Mouse (Mus musculus) embryo, embryonic 10 days (tissue): Measurements from ENCODE around the gene Rbpms2.

Experiments used
- DNase-seq: peaks from one replicate; pipeline ENCODE4 v3.0.0-alpha.2; 2015; ENCODE audit warnings: low spot score

Rbpms2 gene

DNA sequence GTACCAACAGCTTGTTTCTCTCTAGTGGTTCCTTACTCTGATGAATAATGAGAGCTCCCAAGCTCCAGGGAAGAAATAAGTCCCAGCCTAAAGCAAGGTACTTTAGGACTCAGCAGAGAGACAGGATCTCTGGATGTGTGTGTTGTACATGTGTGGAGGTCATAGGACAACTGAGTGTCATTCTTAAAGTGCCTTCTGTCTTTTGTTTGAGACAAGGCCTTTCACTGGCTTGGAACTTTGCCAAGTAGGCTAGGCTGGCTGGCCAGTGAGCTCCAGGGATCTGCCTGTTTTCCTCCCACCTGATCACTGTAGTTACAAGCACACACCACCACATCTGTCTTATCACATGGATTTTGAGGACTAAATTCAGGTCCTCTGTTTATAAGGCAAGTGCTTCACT is 66.9 kb downstream of the Rbpms2 start:
- no peak for DNase-seq

- DNase-seq = no peak
Observed at GRCm38 (mm10) chr9:65697356-65697755, 67.9 kb downstream of the Rbpms2 start.

GRCm38 (mm10) chr9:65697992-65698391 is 68.5 kb downstream of the Rbpms2 start:
- no peak for DNase-seq

DNA sequence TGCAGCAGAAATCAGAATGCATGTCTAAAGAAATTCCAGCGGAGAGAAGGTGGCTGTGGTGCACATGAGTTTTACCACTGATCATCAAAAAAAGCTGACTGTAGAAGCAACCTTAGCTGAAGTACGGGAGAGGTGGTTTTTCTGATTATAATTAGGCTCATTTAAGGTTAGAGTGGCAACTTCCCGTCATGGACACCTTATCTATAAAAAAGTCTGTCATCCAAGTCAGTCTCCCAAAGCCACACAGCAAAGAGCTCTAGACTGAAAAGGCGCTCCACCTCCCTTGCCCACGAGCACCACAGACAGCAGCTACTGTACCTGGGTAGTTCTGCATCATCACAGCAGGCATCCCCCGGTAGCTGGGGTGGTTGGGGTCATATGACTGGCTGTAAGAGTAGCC is 71.1 kb downstream of the Rbpms2 start:
- no peak for DNase-seq

GRCm38 (mm10) chr9:65702286-65702685 is 72.8 kb downstream of the Rbpms2 start:
- no peak for DNase-seq

DNA sequence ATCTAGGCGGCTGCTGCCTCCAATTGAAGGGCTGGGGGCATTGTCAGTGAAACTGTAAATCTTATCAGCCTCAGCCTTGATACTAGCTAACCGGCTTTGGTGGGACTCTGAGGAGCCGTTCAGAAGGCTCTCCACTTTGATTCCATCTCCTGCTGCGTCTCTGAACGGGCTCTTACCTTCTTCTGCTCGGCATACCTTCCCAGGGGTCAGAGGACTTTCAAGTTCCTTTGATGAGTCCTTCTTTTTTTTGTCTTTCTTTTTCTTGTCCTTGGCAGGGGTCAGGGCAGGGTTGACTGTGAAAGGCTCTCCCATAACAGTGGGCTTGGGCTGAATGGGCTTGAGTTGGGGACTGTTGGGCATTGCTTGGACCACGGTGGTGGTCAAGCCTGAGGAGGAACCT is 73.8 kb downstream of the Rbpms2 start:
- no peak for DNase-seq

GRCm38 (mm10) chr9:65703926-65704595 is 74.6 kb downstream of the Rbpms2 start:
- no peak for DNase-seq
